Mouse (Mus musculus) liver, postnatal 0 days (tissue): ENCODE measurements around the gene Olfr1020. TPM values are rescaled to one million over a fixed set of nuclear protein-coding genes. Genes with fewer than 3 reads are reported as not detected.

Experiments
- ATAC-seq: fragments of 200-750 bp; cut with Nextera tagmentation; 2 replicates; pipeline ENCODE4 v1.8.0; 2017; ENCODE audit warnings: mild to moderate bottlenecking, moderate library complexity
- DNase-seq: peaks from one replicate; pipeline ENCODE4 v3.0.0-alpha.2; 2016
- H3K27ac ChIP-seq: fragments of 300-500 bp; sonication (generic); 2 replicates; pipeline ENCODE4 v1.5.1; 2014; ENCODE audit warnings: antibody characterized with exemption, moderate library complexity, mild to moderate bottlenecking, low read depth
- H3K27me3 ChIP-seq: fragments of 300-500 bp; sonication (generic); 2 replicates; pipeline ENCODE4 v1.6.1; 2014; ENCODE audit warnings: low read length, control low read depth, mixed read lengths; ENCODE audit not compliant: insufficient read depth
- H3K36me3 ChIP-seq: fragments of 300-500 bp; sonication (generic); replicated peaks from 2 replicates; pipeline ENCODE4 v1.6.1; 2014; ENCODE audit warnings: mild to moderate bottlenecking, control low read depth, low read length, moderate library complexity, mixed read lengths; ENCODE audit not compliant: insufficient read depth
- H3K4me1 ChIP-seq: fragments of 300-500 bp; sonication (generic); 2 replicates; pipeline ENCODE4 v1.6.1; 2014; ENCODE audit warnings: antibody characterized with exemption, mild to moderate bottlenecking, control low read depth; ENCODE audit not compliant: insufficient read depth
- H3K4me2 ChIP-seq: fragments of 300-500 bp; sonication (generic); 2 replicates; pipeline ENCODE4 v1.6.1; 2014; ENCODE audit warnings: low read depth, mild to moderate bottlenecking, low read length, moderate library complexity, mixed read lengths
- H3K4me3 ChIP-seq: fragments of 300-500 bp; sonication (generic); 2 replicates; pipeline ENCODE4 v1.5.1; 2014; ENCODE audit warnings: low read depth, low read length
- H3K9ac ChIP-seq: fragments of 300-500 bp; sonication (generic); replicated peaks from 2 replicates; pipeline ENCODE4 v1.6.1; 2014; ENCODE audit warnings: mild to moderate bottlenecking, moderate library complexity
- H3K9me3 ChIP-seq: fragments of 300-500 bp; sonication (generic); 2 replicates; pipeline ENCODE4 v1.6.1; 2016; ENCODE audit warnings: mild to moderate bottlenecking, control low read depth, low read length, mixed read lengths
- CTCF ChIP-seq: sonication (generic); IDR thresholded peaks from 2 replicates; pipeline ENCODE4 v1.5.1; 2016; ENCODE audit warnings: antibody characterized with exemption, low read depth
- EP300 ChIP-seq: IDR thresholded peaks from 2 replicates; pipeline ENCODE4 v1.6.1; 2016; ENCODE audit warnings: antibody characterized with exemption, low read depth, mild to moderate bottlenecking
- WGBS: fragments of 180-500 bp; shearing (Covaris S2); extraction: QIAGEN DNeasy Blood & Tissue Kit; methylation state at CpG from one replicate; pipeline ENCODE4 v1.1.7; 2014; ENCODE audit not compliant: insufficient replicate concordance; 5-methylcytosine and 5-hydroxymethylcytosine counted together
- polyA plus RNA-seq: library from polyadenylated mRNA; unstranded; fragments of >200 nt; fragmentation: Nextera tagmentation; extraction: Ambion mirVana; gene quantifications from 2 replicates; pipeline ENCODE4 v1.2.1, GENCODE M21; 2015

The Olfr1020 gene
- not detected in 2 replicates for polyA plus RNA-seq

DNA sequence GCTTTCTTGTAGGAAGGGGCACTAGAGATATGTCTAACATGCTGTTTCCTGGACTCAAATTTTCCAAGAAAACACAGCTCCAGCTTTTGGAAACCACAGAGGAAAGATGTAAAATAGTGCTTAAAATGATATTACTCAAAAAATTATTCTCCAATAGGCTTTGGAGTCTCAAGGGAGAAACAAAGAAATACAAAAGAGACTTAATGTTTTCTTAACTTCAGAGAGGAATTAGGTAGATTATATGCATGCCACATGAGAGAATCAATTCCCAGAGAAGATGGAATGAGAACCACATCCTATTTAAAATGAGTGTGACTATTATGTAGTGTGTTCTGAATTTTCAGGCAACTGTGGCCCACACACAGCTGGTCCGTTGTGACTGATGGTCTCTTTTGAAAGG is at the start of gene Olfr1020:
TSS of gene Olfr1020 (plus strand) at position 301 of the 400 bp plus-strand sequence.
- Histone ChIP-seq H3K27ac (no peak within 1 kb of the TSS), H3K4me1 (no peaks in the 10 kb centered on the region), H3K27me3 (no peaks in the 10 kb centered on the region), H3K4me3 (no peak within 1 kb of the TSS), H3K36me3 (no peaks in the 10 kb centered on the region), H3K4me2 (no peak within 1 kb of the TSS), H3K9me3 (no peaks in the 10 kb centered on the region), H3K9ac (no peak within 1 kb of the TSS)
- TF ChIP-seq EP300, result no peak
- TF ChIP-seq CTCF, result no peak
- 64% methylated on average over 1 of the region's 1 CpGs for WGBS
- no peak for ATAC-seq
- no peak for DNase-seq

DNA sequence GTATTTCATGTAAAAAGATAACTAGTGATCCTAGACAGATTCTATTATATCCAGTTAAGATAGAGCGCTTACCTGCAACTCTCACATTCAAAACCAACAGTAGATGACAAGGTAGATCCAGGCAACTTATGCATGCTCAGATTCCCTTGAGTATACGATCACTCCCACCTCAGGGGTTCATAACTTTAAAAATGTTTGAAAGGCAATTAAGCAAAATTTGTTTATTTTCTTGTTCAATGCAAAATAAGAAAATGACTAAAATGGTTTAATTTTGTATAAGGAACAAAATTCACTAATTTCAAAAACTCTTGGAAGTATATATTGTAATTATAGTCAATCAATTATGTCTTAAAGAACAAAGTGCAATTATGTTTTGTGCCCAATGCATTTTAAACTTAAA is 44.4 kb upstream of the Olfr1020 start, which contains the start of gene Olfr1016:
TSS of gene Olfr1016 (minus strand) at position 101 of the 400 bp plus-strand sequence.
- no peak within 1 kb of the TSS for H3K9ac ChIP-seq
- H3K4me3 ChIP-seq, result no peak within 1 kb of the TSS
- H3K9me3 ChIP-seq, result no peaks in the 10 kb centered on the region
- H3K4me1 ChIP-seq, result no peaks in the 10 kb centered on the region
- H3K4me2 ChIP-seq, result no peak within 1 kb of the TSS
- no peak for TF ChIP-seq EP300
- DNase-seq (no peak), ATAC-seq (no peak)
- 82% methylated on average over 2 of the region's 2 CpGs for WGBS
- no peak within 1 kb of the TSS for H3K27ac ChIP-seq
- no peaks in the 10 kb centered on the region for H3K36me3 ChIP-seq
- no peaks in the 10 kb centered on the region for H3K27me3 ChIP-seq

DNA sequence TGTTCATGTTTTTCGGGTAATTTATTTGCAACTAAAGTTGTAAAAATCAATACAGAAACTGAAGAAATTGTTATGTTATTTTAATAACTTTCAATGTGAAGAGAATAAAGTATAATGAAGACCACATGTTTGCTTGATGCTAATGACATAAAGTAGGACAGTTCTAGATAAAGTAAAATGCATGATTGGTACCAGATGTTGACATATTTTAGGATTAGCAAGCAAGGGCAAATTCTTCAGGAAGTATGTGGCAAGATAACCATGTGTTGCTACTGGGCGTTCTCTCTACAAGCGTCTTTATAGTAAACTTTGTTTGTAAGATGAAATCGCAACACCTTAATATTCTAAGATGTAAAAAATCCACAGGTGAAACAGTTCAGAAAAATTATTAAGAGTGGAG is 42.3 kb upstream of the Olfr1020 start:
- DNase-seq (no peak), ATAC-seq (no peak)
- no peak overlapping the region for H3K27ac ChIP-seq
- TF ChIP-seq EP300 (no peak), CTCF (no peak)
- WGBS, result 71% methylated on average over 4 of the region's 4 CpGs
- no peak overlapping the region for H3K4me2 ChIP-seq
- H3K27me3 ChIP-seq, result no peaks in the 10 kb centered on the region
- H3K36me3 ChIP-seq, result no peaks in the 10 kb centered on the region
- H3K9ac ChIP-seq, result no peak overlapping the region
- H3K4me3 ChIP-seq, result no peak overlapping the region
- H3K9me3 ChIP-seq, result no peaks in the 10 kb centered on the region
- no peaks in the 10 kb centered on the region for H3K4me1 ChIP-seq

DNA sequence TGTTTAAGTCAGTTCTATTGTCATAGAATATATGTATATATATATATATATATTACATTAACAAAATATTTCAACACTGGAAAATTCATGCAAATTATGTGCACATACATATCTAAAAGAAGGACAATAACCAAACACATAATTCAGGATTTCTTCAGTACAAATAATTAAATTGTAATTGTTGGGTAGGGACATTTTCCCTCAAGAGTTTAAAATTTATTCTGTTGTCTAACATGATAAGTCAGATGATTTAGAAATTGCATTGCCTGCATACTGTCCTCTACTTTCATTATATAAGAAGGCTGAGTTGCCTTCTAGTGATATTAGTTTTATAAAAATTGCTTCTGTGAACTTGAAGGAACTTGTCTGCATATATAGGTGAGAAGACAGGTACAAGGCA is 28.7 kb upstream of the Olfr1020 start, which contains the start of gene Olfr1018:
TSS of gene Olfr1018 (plus strand) at position 301 of the 400 bp plus-strand sequence.
- Histone ChIP-seq H3K4me3 (no peak within 1 kb of the TSS), H3K9ac (no peak within 1 kb of the TSS), H3K27ac (no peak within 1 kb of the TSS), H3K4me2 (no peak within 1 kb of the TSS), H3K4me1 (no peaks in the 10 kb centered on the region), H3K27me3 (no peaks in the 10 kb centered on the region), H3K9me3 (no peaks in the 10 kb centered on the region), H3K36me3 (no peaks in the 10 kb centered on the region)
- no peak for TF ChIP-seq CTCF
- no peak for TF ChIP-seq EP300
- DNase-seq (no peak), ATAC-seq (no peak)

DNA sequence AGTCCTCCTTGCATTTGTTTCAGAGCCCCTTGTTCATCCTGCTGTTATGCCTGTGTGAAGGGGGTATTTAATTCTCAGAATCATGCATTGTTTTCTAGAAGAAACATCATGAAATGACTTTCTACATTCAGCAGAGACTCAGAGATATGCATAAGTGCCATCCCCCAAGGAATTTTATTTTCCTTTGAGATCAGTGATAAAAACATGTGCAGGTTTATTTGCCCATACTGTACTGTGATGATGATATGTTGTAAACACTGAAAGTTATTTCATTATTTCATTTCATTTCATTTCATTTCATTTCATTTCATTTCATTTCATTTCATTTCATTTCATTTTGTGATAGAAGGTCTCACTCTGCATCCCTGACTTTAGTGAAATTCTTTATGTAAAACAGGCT is 1.4 kb upstream of the Olfr1020 start, which contains the start of gene Olfr1019:
TSS of gene Olfr1019 (minus strand) at position 101 of the 400 bp plus-strand sequence.
- ATAC-seq (no peak), DNase-seq (no peak)
- no peak within 1 kb of the TSS for H3K9ac ChIP-seq
- TF ChIP-seq CTCF (no peak), EP300 (no peak)
- H3K4me1 ChIP-seq, result no peaks in the 10 kb centered on the region
- no peaks in the 10 kb centered on the region for H3K9me3 ChIP-seq
- H3K4me3 ChIP-seq, result no peak within 1 kb of the TSS
- no peak within 1 kb of the TSS for H3K27ac ChIP-seq
- no peaks in the 10 kb centered on the region for H3K36me3 ChIP-seq
- no peak within 1 kb of the TSS for H3K4me2 ChIP-seq
- H3K27me3 ChIP-seq, result no peaks in the 10 kb centered on the region

DNA sequence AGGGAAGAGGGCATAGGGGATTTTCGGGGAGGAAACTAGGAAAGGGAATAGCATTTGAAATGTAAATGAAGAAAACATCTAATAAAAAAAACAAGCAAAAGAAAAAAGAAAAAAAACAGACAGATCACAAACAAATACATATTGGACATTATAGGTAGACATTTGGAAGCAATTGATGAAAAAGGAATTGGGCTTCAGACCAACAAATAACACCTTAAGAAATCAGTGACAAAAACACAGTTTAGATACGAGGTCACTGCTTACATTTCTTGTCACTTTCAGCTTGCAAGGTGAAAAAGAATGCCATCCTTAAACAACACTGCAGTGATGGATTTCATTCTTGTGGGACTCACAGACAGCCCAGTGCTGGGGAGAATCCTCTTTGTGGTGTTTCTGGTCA is 21.5 kb downstream of the Olfr1020 start, which contains the start of gene Olfr1022:
TSS of gene Olfr1022 (plus strand) at position 301 of the 400 bp plus-strand sequence.
- Histone ChIP-seq H3K4me1 (no peaks in the 10 kb centered on the region), H3K27ac (no peak within 1 kb of the TSS), H3K27me3 (no peaks in the 10 kb centered on the region), H3K9me3 (no peaks in the 10 kb centered on the region), H3K9ac (no peak within 1 kb of the TSS), H3K4me2 (no peak within 1 kb of the TSS), H3K4me3 (no peak within 1 kb of the TSS), H3K36me3 (no peaks in the 10 kb centered on the region)
- TF ChIP-seq EP300 (no peak), CTCF (no peak)
- WGBS, result 41% methylated on average over 2 of the region's 2 CpGs
- ATAC-seq (no peak), DNase-seq (no peak)

DNA sequence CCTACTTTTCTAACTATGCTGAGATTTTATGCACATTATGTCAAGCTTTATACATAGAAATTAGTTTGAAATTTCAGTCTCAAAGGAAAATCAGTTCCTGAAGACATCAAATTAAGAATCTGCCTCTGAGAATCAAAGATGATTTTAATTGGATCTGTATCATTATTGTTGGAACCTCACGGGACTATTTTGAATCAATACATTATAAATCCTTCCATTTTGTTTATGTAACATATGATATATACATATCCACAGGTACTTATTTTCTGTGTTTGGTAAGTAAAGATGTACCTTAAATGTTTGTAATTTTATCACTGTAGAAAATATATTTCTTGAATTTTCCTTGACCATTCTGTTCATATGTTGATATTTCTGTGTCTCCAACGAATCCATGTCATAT is 38.5 kb downstream of the Olfr1020 start, which contains the start of gene Olfr1023:
TSS of gene Olfr1023 (plus strand) at position 301 of the 400 bp plus-strand sequence.
- H3K4me3 ChIP-seq, result no peak within 1 kb of the TSS
- no peaks in the 10 kb centered on the region for H3K9me3 ChIP-seq
- WGBS, result 65% methylated on average over 2 of the region's 2 CpGs
- H3K4me1 ChIP-seq, result no peaks in the 10 kb centered on the region
- no peak for TF ChIP-seq CTCF
- no peak for TF ChIP-seq EP300
- DNase-seq (no peak), ATAC-seq (no peak)
- H3K27ac ChIP-seq, result no peak within 1 kb of the TSS
- H3K36me3 ChIP-seq, result no peaks in the 10 kb centered on the region
- no peaks in the 10 kb centered on the region for H3K27me3 ChIP-seq
- H3K9ac ChIP-seq, result no peak within 1 kb of the TSS
- no peak within 1 kb of the TSS for H3K4me2 ChIP-seq

Other genes with a start within 250 kb of the Olfr1020 start
- not detected in 2 replicates for gene Olfr1000, start 235.1 kb upstream of the Olfr1020 start, polyA plus RNA-seq
- not detected in 2 replicates for gene Olfr1002, start 196.3 kb upstream of the Olfr1020 start, polyA plus RNA-seq
- not detected in 2 replicates for gene Olfr154, start 182.6 kb upstream of the Olfr1020 start, polyA plus RNA-seq
- not detected in 2 replicates for gene Olfr1006, start 168.3 kb upstream of the Olfr1020 start, polyA plus RNA-seq
- gene Olfr1008, start 157.6 kb upstream of the Olfr1020 start, polyA plus RNA-seq, result not detected in 2 replicates
- not detected in 2 replicates for gene Olfr1009, start 131.6 kb upstream of the Olfr1020 start, polyA plus RNA-seq
- not detected in 2 replicates for gene Olfr1012, start 84.3 kb upstream of the Olfr1020 start, polyA plus RNA-seq
- gene Olfr1013, start 79.9 kb upstream of the Olfr1020 start, polyA plus RNA-seq, result not detected in 2 replicates
- gene Olfr1014, start 74.3 kb upstream of the Olfr1020 start, polyA plus RNA-seq, result not detected in 2 replicates
- gene Olfr1015, start 65.0 kb upstream of the Olfr1020 start, polyA plus RNA-seq, result not detected in 2 replicates
- not detected in 2 replicates for gene Olfr1016, start 44.5 kb upstream of the Olfr1020 start, polyA plus RNA-seq
- not detected in 2 replicates for gene Olfr1018, start 28.6 kb upstream of the Olfr1020 start, polyA plus RNA-seq
- gene Olfr1019, start 1.5 kb upstream of the Olfr1020 start, polyA plus RNA-seq, result not detected in 2 replicates
- not detected in 2 replicates for gene Olfr1022, start 21.6 kb downstream of the Olfr1020 start, polyA plus RNA-seq
- gene Olfr1023, start 38.6 kb downstream of the Olfr1020 start, polyA plus RNA-seq, result not detected in 2 replicates
- not detected in 2 replicates for gene Olfr1024, start 58.0 kb downstream of the Olfr1020 start, polyA plus RNA-seq
- not detected in 2 replicates for gene Olfr1025-ps1, start 68.2 kb downstream of the Olfr1020 start, polyA plus RNA-seq
- gene Olfr1026, start 74.5 kb downstream of the Olfr1020 start, polyA plus RNA-seq, result not detected in 2 replicates
- not detected in 2 replicates for gene Olfr1028, start 103.4 kb downstream of the Olfr1020 start, polyA plus RNA-seq
- gene Olfr1029, start 126.9 kb downstream of the Olfr1020 start, polyA plus RNA-seq, result not detected in 2 replicates
- not detected in 2 replicates for gene Olfr1030, start 132.2 kb downstream of the Olfr1020 start, polyA plus RNA-seq
- gene Olfr1031, start 143.3 kb downstream of the Olfr1020 start, polyA plus RNA-seq, result not detected in 2 replicates
- not detected in 2 replicates for gene Olfr1032, start 158.5 kb downstream of the Olfr1020 start, polyA plus RNA-seq
- gene Olfr1033, start 173.6 kb downstream of the Olfr1020 start, polyA plus RNA-seq, result 4.6 and 5.4 TPM in 2 replicates
- gene Olfr1034, start 198.8 kb downstream of the Olfr1020 start, polyA plus RNA-seq, result 0.15 and 0.22 TPM in 2 replicates
- gene Olfr1036, start 227.0 kb downstream of the Olfr1020 start, polyA plus RNA-seq, result not detected in 2 replicates
- gene Olfr1037, start 240.4 kb downstream of the Olfr1020 start, polyA plus RNA-seq, result not detected in 2 replicates